Mouse (Mus musculus): ENCODE data around the gene Aggf1.

Gene Aggf1

DNA sequence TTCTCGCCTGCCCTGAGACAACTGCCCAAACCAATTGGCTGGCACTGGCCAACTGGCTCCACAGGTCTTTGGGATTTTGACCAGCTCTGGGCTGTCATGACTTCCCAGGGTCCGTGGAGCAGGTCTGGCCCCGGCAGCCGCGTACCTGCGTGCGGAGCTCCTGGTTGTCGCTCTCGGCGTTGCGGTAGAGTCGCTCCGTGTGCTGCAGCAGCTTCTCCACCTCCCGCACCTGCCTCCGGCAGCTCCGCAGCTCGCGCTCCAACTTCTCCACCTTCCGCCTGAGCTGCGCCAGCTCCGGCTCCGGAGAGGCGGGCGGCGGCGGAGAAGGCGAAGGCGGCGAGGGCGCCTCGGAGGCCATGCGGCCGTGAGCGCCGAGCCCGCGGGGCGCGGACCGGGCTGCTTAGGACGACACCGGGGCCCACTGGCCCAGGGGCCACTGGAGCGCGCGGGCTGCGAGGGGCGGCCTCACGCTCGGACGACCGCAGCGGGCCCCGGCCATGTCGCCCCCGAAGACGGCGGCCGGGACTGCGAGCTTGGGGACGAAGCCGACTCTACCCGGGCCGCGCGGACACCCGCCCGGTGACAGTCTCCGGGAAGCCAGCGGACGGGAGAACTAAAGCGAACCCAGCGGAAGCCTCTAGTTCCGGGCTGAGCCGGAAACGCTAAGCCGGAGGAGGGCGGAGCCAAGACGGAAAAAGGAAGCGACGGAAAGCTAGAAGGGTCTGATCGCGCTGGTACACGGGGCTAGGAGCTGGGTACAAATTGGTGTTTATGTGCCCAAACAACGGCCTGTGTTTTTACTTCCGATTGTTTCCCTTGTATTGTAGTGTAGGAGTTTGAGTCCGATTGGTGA lies at the start of gene Aggf1:
TSS of gene Aggf1 (minus strand) at position 652 of the 853 bp plus-strand sequence.
- under 1% methylated on average over 86 of the region's 86 CpGs for WGBS

DNA sequence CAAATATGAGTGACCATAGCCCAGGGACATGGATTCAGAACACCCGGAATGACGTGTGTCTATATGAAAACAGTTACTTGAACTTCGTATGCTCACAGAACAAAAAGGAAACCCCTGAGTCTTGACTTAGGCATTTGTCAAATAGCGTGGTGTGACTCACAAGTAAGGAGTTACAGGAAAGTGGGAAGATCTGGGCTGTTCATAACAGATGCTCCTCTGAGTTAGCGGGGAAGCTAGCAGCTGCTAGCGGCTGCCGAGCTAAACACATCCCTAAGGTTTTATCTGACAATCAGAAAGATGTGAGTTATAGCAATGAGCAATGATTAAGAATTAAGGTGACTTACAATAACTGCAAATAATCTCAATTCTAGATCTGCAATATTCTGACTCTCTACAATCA lies 49.8 kb upstream of the Aggf1 start:
- WGBS: 42% methylated on average over 7 of the region's 7 CpGs

DNA sequence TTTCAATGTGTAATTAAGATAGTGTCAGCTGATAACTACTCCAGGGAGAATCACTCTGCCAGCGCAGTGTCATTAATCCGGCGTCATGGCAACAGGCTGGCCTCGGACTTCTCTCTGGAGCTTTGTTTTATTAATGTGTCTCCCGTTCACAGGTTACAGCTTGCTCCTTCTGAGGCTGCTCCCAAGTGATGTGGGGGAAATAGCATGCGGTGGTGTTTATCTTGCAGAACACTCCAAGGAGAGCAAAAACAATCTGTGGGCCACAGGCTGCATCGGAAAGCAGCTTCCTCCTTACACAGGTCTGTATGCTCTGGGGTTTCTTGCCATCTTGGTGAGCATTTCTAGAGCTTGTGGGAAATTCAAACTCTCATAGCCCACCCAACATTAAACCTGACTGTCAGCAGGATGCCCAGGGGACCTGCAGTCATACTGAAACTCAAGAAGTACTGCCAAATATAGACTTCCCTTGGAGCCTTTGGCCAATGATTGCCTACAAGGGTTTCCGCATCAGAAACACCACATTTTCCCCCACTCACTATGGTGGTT lies 44.1 kb upstream of the Aggf1 start:
- WGBS: 36% methylated on average over 8 of the region's 8 CpGs

GRCm38 (mm10) chr13:95418575-95419203 lies 43.5 kb upstream of the Aggf1 start:
- 51% methylated on average over 6 of the region's 6 CpGs for WGBS

DNA sequence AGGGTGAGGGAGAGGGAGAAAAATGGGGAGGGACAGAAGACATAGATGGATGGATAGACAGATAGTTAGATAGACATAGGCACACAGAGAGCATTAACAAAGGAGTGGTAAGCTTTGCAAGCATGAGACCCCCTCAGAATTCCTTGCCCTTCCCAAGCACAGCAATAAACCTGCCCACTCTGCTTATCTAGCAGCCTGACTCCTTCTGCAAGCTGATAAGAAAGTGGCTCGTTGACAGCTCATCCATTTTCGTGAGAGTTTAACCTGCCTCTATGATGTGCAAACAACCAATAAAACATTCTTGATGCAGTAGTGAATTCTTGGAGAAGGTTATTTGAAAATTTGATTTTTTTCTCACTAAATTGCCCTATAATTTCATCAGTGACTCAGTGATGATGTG lies 37.1 kb upstream of the Aggf1 start:
- WGBS: 71% methylated on average over 2 of the region's 2 CpGs

DNA sequence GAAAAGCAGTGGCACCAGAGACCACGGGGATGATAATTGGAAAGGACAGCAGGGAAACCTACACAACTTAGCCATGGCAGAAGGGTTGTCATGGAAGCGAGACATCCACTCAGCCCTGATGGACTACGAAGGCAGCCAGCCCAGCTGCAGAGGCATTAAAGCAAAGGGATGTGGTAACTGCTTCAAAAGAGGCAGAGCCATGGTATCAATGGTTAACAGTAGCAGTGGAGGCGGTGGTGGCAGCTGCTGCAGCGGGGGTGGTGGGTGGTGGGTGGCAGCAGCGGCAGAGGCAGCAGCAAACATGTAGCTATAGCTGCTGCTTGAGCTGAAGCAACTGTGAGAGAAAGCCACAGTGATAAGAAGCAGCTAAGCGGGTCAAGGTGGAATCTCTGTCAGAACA lies 18.1 kb upstream of the Aggf1 start:
- 56% methylated on average over 7 of the region's 7 CpGs for WGBS

GRCm38 (mm10) chr13:95389866-95390865 lies 15.0 kb upstream of the Aggf1 start:
- WGBS: 33% methylated on average over 24 of the region's 24 CpGs

DNA sequence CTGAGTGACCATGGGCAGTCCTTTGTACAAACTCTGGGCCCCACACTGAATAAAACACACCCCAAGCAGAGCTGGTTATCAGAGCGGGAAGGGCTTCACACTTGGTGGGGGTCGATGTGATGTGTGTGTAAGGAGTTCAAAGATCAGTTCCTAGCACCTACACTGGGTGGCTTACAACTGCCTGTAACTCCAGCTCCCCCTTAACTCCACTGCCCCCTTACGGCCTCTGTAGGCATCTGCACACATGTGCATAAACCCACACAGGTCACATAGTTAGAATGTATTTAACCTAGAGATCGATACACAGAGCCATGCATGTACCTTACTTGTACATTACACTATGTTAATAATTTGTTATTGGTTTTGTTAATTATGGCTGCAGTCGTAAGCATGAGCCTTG lies 13.1 kb upstream of the Aggf1 start:
- 86% methylated on average over 5 of the region's 5 CpGs for WGBS

- whole genome bisulfite sequencing: 70% methylated on average over 5 of the region's 5 CpGs
Observed at GRCm38 (mm10) chr13:95382418-95382817, 7.3 kb upstream of the Aggf1 start.

- 84% methylated on average over 3 of the region's 3 CpGs for WGBS
Observed at GRCm38 (mm10) chr13:95378696-95379095, 3.5 kb upstream of the Aggf1 start.

DNA sequence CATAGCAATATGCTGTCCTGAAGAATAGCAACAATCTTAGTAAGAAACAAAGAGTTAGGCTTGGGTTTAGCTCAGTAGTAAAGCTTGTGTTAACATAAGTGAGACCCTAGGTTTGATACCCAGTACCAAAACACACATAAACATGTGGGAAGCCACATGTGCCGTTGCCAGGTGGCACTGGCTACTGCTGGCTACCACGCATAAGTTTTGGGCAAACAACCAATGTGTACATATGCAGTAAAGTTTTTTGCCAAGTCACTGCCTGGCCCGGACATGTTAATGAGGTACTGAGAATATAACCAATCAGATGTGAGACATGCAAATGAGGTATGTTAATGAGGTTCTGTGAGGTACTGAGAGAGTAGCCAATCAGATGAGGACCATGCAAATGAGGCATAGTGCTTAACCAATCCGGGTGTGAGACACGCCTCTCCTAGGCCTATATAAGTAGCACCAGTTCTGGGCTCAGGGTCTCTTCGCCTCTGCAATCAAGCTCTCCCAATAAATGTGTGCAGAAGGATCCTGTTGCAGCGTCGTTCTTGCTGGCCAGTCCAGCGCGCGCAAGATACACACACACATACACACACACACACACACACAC lies 1.6 kb upstream of the Aggf1 start:
- 95% methylated on average over 11 of the region's 11 CpGs for WGBS

DNA sequence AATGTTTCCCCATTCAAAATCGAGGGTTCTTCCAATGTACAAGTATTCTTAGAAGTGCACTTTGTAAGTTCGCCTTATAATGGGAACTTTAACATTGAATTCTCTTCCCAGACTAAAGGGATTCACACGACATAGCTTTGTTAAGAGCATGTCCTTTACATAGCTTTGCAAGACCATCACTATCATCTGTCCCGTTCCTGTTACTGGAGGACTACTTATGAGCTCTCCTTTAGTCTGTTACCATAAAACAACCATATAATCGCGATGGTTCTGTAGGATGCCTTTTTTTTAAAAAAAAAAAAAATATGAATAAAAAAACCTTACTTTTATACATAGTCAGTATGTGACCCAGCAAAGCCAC lies 382 bp upstream of the Aggf1 start:
- WGBS: 14% methylated on average over 6 of the region's 6 CpGs

GRCm38 (mm10) chr13:95366356-95366755 lies 8.8 kb downstream of the Aggf1 start:
- 92% methylated on average over 8 of the region's 8 CpGs for WGBS

GRCm38 (mm10) chr13:95363440-95363839 lies 11.7 kb downstream of the Aggf1 start:
- 95% methylated on average over 4 of the region's 4 CpGs for WGBS

DNA sequence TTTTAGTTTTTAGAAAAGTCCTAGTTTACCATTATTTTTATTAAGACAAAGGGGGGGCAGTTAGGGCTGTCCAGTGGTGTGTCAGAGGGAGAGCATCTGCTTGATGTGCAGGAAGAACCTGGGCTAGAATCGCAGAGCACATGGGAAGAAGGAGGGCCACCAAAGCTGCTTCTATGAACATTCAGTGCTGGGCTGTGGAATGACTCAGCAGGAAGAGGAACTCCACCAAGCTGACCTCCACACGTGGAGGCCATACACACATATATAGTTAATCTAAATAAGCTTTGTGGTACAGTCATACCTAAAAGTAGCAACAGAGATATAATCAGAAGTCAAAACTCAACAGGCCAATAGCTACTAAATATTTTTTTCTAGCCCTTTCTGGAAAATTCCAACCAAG lies 16.9 kb downstream of the Aggf1 start:
- WGBS: 80% methylated on average over 2 of the region's 2 CpGs

- 63% methylated on average over 3 of the region's 3 CpGs for WGBS
Observed at GRCm38 (mm10) chr13:95348476-95348875, 26.7 kb downstream of the Aggf1 start.

GRCm38 (mm10) chr13:95347018-95347696 lies 28.0 kb downstream of the Aggf1 start:
- WGBS: 22% methylated on average over 8 of the region's 8 CpGs

DNA sequence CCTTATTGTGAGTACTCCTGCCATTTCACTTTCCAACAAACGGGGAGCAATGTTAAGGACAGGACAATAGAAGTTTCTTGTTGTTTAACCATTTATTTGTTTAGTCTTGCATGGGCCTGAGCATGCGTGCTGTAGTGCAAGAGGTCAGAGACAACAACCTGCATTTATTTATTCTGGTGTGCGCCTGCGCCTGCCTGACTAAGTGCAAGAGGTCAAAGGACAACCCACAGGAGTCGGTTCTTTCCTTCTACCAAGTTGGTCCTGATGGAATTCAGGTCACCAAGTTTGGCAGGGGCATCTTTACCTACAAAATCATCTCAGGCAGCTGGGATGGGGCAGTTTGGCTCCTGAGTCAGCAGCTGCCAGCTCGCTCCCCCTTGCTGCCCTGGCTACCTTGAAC lies 29.3 kb downstream of the Aggf1 start:
- 78% methylated on average over 6 of the region's 6 CpGs for WGBS

GRCm38 (mm10) chr13:95343470-95343869 lies 31.7 kb downstream of the Aggf1 start:
- WGBS: 90% methylated on average over 8 of the region's 8 CpGs

- WGBS: 79% methylated on average over 40 of the region's 40 CpGs
Observed at GRCm38 (mm10) chr13:95336122-95336677, 39.0 kb downstream of the Aggf1 start.
